Mouse (Mus musculus) MEL-GATA-1-ER (cell line): Measurements from ENCODE around the gene Lrrc1.

Experiments used
- DNase-seq: peaks from one replicate; pipeline ENCODE4 v3.0.0-alpha.2; 2012; ENCODE audit warnings: low read depth; ENCODE audit errors: extremely low read depth

Lrrc1 gene

DNA sequence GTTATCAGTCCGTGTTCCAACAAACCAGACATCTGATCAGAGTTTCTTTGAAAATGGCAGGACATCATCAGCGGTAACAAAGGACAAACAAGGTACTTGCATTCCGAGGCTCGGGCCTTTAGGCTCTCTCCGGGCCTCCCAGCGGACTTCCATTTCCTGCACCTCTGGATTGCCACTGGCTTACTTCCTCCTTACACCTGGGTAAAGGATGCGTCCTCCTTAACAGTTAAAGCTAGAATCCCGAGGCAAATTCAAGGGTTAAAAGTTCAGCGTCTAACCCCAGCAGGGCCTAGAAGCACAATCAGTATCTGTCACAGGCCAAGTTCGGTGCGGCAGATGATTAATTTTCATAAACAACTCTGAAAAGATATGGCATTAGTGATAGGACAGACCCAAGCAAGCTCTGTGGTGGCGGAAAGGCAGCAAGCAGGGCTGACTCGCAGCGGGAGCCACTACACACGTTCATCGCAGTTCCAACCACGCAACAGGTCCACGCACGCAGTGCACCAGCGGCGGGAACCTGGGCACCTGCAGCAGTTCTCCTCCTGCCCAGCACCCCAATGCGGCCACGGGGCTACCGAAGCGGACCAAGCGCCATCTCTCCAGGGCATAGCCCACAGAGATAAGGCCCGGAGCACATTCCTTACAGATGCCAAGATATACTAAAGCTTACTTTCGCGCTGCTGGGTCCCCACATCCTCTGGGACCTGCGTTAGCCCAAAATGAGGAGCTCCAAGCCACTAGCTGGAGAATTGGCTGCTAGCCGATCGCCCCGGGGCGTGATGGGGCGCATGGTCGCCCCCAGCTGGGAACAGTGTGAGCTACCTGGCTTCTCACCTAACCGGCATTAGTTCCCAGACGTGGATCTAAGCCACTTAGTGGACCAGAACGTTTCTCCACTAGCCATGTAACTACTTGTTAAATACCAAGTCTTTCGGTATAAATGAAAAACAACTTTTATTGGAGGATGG, 1.0 kb downstream of the Lrrc1 start:
- peak; percentile 17 for DNase-seq

DNA sequence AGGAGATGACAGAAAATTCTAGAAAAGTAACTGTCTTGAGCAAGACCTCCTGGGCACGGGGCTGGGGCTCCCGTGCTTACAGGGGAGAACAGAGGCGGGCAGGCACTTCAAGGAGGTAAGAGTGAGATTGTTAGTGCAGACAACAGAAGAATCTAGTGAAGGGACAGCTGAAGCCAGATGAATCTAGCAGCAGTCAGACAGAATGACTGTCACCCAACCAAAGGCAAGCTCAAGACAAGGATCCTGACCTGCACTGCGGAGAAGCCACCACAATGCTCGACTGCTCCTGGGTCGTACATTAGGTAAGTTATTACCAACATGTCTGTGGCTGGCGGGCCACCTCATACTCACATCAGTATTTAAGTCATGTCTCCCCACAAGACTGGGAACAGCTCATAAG, 3.1 kb downstream of the Lrrc1 start:
- DNase-seq, result no peak

DNA sequence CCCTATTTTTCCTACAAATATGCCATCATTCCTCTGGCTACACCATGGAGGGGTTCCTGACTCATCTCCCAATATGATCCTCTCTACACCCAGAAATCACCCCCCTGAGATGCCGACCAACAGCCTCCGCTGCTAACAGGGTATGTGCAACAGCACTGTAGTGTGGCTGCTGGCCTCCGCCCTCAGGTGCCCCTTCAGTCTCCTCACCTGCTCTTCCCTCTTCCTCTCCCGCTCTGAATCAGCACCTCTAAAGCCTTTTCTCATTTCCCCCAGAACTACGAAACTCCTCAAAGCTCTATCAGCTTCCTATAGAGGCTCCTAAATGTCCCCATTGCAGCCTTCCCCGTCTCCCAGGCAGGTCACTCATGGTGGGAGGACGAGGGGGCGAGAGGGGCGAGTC, 5.4 kb downstream of the Lrrc1 start:
- DNase-seq, result no peak

DNA sequence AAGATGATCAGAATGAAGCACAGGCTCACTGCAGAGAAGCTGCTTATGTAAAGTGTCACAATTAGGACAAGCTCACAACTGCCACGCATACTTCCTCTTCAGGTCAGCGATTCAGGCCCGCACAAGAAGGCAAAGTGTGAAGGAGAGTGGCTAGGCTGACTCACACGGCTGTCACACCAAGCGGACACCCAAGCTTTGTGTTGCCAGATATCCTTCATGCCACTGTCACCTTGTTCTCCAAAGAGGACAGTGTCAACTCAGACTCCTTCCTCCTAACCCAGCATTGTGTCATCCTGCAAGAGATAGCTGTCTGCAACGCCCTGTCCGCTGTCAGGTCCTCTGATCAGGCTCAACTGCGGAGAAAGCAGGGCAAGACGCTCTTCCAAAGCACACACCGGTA, 7.3 kb downstream of the Lrrc1 start:
- DNase-seq, result no peak

DNA sequence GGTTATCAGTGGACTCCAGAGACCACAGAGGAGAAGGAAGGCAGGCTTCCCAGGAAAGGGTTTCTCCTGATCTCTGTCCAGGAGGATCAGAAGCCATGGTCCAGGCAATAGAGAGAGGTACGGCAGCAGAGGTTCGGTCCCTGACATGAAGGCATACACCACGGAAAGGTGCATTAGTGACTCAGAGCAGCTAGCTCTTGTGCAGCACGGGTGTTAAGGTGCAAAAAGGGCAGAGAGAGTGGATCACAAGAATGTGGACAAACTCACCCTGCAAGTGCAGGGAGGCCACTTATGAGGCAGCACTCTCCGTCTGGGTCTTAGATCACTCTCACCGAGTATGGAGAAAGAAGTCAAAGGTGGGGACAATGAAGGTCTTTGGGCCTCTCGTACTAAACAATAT, 7.8 kb downstream of the Lrrc1 start:
- DNase-seq, result no peak

DNA sequence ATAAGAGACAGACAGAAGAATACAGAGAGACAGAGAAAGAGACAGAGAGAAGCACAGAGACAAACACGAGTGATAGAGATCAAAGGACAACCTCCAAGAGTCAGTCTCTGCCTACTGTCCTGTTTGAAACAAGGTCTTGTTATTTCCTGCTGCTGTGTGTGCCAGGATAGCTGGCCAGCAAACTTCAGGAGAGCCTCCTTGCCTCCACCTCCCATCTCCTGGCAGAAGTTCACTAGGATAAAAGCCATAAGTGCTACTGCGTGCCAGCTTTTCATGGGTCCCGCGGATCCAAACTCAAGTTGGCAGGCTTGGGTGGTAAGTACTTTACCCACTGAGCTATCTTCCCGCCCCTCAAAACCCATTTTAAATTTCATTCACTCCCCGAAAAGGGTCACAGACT, 8.4 kb downstream of the Lrrc1 start:
- DNase-seq, result no peak

DNA sequence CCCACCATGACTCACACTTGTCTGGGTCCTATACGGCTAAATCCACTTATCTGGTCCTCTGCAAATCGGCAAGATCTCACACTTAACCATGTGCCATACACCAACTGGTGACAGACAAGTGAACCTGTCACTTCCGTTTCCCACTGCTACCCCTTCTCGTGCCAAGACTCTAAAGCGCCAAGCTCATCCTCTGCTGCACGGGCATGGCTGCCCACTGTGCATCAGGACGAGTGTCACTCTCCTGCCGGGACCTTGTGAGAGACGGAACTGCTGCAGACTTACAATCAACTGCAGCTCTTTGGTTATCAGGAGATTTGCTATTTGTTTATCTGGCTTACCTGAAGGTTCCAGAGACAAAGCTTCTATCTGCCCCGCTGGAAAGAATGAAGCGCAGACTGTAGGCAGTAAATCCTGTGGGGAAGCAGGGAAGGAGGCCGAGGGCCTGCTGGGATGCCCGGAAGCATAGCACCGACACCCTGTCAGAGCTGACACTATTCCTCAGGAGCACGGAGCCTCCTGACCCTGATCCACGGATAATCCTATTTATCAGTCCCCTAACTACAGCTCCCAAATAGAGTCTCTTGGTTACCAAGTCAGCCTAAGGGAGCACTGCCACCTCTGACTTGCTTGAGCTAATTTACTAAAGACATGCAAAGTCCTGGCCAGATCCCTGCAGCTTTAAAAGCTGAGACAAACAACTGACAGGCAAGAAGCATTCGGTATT, 9.5 kb downstream of the Lrrc1 start:
- DNase-seq, result no peak

DNA sequence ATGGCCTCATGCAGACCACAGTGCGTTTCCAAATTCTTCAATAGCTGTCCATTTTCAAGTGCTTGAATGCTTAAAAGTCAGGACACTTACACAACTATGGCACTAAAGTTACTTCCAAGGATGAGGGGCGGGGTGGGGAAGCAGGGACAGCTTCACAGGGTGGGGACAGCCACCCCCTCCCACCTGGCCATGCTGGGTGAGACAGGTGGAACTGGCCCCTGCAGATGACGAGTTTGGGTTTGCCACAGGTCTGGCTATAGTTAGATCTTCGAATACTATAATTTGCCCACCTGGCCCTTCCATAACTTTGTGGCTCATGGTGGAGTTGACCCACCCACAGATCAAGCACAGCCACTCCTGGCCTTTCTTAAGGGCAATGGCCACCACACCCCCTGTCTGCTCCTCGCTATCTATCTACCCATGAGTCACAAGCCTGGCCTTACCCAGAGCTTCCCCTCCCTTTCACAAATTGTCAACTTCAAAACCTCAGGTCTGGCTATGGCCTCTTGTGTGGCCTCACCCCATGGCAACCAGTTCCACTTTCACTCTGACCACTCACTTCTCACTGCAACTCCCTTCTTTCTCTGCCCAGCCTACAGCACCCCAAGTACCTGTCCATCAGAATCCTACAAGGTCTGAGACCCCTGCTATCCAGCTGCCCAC, 16.2 kb downstream of the Lrrc1 start:
- DNase-seq, result no peak

DNA sequence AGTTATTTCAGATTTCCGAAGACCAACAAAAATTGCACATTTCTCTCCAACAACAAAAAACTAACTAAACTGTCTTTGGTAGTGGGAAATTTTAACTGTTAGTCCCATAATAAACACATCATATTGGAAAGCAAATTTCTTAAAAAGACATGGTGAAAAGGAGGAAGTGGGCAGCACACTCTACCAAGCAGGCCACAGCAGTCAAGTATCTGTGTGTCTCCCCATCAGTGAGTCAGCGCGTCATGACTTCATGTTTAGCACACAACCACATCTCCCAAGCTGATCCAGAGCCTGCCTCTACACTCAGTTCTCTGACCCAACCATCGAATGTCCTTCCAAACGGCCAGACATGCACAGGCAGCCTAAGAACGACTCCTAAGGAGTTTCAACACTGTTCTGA, 17.5 kb downstream of the Lrrc1 start:
- DNase-seq, result peak; percentile 71

DNA sequence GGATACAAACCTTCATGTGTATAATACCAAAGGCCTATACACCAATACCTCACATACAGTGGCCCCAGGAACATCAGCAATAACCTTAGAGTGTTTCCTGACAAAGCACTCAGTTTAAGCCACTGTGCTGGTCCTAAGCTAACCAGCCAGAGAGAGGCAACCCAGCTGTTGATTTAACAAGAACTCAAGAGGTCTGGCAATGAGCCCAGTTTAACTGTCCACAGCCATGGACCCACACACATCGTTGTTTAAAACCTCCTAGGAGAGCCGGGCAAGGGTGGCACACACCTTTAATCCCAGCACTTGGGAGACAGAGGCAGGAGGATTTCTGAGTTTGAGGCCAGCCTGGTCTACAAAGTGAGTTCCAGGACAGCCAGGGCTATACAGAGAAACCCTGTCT, 18.0 kb downstream of the Lrrc1 start:
- DNase-seq, result no peak

DNA sequence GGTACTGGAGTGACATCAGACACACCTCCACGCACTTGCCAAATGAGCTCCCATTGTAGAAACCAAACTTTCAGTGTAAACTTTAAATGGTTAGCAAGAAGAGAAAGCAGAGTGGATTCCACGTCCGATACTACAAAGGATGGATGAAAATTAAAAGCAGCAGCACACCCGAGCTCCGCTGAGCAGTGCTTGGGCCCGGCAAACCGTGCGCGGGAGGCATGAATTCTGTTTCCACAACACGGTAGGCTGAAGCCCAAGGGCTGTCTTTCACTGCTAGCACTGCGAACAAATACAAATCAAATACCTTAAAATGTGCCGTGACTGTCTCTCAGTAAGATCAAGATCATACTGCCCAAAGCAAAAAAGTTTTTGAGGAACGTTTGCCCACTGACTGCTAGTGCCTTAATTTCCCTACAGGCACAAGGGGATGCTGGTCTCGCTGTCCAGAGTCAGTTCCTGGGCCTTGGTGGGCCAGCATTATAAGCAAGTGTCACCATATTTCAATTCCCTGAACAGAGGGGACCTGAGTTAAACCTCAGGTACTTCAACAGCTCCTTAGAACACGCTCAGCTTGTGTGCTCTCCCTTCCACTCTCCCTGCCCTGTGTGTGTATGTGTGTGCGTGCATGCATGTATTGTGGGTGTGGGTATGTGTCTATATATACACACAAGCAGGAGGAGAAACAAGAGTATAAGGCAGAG, 18.9 kb downstream of the Lrrc1 start:
- no peak for DNase-seq

DNA sequence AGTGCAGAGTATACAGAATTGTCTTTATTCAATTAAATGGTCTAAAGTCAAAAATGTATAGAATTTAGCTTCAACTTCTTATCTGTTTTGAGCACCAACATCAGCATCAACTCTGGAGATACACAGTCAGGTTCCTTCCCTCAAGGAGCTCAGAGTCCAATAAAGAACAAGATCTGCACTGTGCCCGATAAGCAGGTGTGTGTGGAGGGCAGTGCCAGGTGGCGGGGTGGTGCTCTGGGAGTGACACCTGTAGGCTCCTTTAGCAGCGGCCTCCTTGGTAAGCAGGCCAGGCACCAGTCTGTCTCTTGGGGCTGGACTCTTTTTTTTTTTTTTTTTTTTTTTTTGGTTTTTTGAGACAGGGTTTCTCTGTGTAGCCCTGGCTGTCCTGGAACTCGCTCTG, 20.9 kb downstream of the Lrrc1 start:
- DNase-seq, result no peak

DNA sequence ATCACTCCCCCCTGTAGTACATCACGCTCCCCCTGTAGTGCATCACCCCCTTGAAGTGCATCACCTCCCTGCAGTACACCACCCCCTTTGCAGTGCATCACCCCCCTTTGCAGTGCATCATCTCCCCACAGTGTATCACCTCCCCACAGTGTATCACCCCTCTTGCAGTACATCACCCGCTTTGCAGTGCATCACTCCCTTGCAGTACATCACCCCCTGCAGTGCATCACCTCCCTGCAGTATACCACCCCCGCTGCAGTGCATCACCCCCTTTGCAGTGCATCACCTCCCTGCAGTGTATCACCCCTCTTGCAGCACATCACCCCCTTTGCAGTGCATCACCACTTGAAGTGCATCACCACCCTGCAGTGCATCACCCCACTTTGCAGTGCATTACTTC, 22.2 kb downstream of the Lrrc1 start:
- DNase-seq, result no peak

DNA sequence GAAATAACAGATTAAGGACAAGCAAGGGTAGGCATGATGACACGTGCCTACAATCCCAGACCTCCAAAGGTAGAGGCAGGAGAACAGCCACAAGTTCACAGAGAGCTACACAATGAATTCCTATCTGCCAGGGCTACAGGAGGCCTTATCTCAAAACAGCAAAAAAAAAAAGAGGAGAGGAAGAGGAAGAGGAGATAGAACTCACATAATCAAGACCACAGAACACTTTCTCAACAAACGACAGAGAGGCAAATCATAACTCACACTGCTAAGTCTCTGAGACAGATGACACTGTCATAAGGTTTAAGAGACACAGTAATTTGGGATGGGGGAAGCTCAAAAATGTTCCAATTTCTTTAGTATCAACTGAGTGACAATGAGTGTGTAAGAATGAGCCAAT, 25.5 kb downstream of the Lrrc1 start:
- DNase-seq, result no peak

DNA sequence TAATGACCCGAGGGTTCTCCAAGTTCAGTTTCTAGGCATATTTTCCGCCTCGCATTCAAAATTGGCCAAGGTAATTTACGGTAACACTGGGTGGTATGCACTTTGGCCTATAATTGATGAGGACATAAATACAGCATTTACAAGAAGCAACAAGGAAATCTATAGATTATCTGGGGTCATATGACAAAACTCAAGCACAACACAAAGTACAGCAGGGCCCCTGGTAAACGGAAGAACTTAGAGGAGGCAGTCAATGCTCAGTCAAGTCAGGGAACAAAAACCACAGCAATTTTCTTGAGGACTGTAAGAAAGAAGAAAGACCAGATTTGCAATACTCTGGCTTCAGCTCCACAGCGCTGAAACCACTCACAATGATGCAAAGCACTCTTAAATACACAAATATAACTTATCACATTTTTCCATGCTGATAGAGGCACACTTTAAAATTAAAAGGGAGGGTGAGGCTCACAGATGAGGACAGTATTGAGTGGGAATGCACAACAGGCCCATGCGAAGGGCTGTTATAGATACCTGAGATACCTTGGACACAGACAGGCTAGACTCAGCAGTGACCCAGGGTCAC, 27.8 kb downstream of the Lrrc1 start:
- DNase-seq, result no peak

DNA sequence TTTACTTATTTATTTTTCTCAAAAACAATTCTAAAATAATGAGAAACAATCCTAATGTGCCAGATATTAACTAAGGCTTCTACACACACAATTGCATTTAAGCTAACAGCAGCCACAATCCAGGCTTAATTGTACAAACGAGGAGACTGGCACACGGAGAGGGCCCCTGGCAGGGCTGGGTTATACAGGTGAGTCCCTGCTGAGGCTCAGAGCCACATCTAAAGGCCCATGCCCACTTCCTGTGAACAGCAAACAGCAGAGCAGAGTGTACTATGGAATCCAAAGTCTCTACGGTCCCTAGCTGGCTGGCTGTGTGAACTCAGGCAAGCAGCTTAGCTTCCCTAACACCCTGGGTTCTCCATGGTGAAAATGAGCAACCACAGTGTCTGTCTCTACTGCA, 30.8 kb downstream of the Lrrc1 start:
- DNase-seq, result no peak

DNA sequence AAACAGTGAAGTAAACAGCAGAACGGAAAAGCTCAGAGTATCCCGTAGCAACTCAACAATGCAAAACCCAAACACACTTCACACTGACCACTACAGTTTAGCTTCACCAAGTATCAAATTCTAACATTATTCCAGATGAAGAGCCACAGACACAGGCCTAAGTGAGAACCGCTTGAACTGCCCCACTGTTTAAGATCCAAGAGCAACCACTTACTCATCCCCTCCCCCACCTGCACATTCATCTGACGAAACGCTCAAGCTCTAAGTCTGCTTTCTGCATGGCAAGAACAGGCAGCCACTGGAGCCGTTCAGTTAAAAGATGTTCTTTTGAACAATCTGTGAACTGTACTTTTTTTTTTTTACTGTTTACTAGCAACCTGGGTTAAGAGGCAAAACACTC, 32.5 kb downstream of the Lrrc1 start:
- DNase-seq, result no peak

DNA sequence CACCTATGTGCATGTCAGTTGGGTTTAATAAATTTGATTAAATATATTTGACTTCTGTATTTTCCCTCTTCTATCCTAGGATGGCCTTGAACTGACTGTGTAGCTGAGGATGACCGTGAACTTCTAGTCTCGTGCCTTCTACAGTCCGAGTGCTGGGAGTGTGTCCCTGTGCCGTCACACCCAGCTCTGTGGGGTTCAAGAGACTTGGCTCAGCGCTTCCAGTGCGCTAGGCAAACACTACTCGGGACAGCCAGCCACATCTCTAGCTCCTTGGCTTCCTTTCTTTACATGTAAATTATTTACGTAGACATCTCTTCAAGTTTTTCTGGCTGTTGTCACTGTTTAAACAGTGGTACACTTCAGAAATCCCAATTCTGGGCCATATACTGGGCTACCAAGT, 34.1 kb downstream of the Lrrc1 start:
- DNase-seq, result no peak

DNA sequence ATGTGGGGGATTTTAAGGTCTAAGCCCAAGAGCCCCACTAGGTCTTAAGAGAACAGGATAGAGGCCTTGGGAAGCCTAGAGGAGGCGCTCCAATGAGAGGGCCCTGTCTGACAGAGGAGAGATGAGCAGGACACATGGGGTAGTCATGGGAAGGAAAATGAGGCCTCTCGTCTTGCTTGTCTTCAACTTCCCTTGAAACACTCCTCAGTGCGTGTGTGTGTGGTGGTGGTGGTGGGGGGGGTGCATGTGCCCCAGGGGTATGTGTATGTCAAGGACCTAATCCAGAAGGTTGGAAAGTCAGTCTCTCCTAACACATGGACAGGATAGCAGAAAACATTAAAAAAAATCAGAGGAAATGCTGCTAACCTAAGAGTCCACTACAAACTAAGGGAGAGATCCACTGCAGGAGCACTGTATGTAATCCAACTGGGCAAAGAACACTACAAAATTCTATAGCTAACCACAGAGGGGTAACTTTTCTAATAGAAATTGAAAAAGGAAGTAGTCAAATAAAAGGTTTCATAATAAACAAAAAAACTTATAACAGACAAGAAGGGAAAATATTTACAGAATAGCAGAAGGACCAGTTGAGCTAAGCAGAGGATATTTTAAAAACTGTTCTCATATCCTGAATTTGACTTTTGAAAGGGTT, 36.8 kb downstream of the Lrrc1 start:
- no peak for DNase-seq

DNA sequence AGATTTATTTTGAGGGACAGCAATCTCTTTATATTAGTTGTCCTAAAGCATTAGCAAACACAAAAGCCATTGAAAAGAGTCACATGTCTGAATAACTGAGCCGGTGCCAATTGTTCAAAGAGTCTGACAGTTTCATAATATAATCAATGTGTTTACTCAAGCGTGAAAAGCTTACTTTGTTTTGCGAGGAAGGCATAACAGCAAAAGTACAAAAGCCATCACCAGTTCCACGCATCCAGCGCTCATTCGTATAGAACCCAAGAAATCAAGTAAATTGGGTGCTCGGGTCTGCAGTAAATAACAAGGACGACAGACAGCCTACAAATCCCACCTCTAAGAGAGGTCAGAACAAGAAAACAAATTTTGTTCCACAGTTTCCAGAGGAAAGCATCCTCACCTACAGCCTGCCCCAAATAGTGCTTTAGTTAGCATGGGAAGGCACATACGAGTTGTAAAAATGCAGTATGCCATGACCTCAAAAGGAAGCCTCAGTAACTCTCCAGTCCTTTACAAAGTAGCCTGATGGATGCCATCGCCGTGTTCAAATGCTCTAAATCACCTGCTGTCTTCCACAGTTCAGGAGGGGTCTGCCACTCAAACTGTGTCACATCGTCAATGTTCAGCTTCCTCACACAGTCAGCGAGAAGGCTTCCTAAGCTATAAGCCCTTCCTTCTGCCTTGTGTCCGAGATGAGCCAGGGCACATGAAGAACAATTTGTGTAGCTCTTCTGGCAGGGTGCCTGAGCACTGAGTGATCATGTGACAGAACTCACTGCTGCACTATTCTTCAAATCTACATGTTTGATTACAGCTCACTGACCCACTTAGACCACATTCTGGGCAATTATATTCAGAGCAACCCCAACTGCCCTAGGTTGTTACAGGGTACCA, 41.9 kb downstream of the Lrrc1 start:
- no peak for DNase-seq
